Mouse (Mus musculus): ENCODE measurements at regions not wholly inside any gene's neighbourhood (a gene's known extent, or its start where the extent isn't known, plus 50 kb on each side); places are given as distances from the start of the nearest gene placed in this dataset.
"Not testable (repeated sequence)": the region's sequence is repeated elsewhere in the genome, so short reads cannot be mapped to it uniquely, and the experiment has no call there.

GRCm38 (mm10) chr12:32122007-32122406 is 60.9 kb upstream of the Prkar2b start:
- not testable (repeated sequence) for TF ChIP-seq CTCF (IDR thresholded peaks at IDR 0.05; ENCODE audit: low read depth)
- peak; percentile 54 for TF ChIP-seq EP300 (IDR thresholded peaks at IDR 0.05; ENCODE audit: low read depth)
